Mouse (Mus musculus): Measurements from ENCODE around the gene Slc6a21. TPM values are rescaled to one million over a fixed set of nuclear protein-coding genes. Genes with fewer than 3 reads are reported as not detected.
"Not testable (repeated sequence)": the region's sequence is repeated elsewhere in the genome, so short reads cannot be mapped to it uniquely, and the experiment has no call there.

Slc6a21 gene
- total RNA-seq, 1 experiment from 2014 or later = not detected

- no peak for ATAC-seq (ENCODE audit: extremely low read depth, insufficient number of reproducible peaks, low FRiP score, poor library complexity, severe bottlenecking)
Measured at GRCm38 (mm10) chr7:45247666-45248065, 29.6 kb upstream of the Slc6a21 start.

DNA sequence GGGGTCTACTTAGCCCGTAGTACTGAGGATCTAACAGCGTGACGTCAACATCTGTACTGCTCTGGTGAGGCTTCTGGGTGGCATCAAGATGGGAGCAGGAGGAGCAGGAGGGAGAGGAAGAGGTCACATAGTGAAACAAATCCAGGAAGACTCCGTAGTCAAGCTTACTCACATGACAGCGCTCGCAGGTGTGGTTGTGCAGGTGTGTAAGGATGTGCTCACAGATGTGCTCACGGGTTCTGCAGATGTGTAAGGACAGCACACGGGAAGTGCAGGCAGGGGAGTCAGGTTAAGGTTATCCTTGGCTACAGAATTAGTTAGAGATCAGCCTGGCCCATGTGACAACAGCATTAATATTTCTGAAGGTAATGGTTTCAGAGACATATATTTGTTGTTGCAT, 23.5 kb upstream of the Slc6a21 start:
- ATAC-seq (ENCODE audit: extremely low read depth, insufficient number of reproducible peaks, low FRiP score, poor library complexity, severe bottlenecking) = no peak

DNA sequence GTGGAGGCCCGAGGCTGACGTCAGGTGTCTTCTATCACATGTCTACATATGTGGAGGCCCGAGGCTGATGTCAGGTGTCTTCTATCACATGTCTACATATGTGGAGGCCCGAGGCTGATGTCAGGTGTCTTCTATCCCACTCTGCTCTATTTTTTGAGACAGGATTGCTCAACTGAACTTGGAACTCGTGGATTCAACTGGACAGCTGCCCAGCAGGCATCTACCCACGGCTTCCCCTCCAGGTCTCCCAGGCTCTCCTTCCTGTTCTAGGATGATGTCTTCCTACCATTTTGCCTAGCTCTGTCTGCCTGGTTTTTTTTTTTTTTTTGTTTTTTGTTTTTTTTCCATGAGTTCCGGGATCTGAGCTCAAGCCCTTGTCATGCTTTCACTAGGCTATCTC, 21.5 kb upstream of the Slc6a21 start:
- ATAC-seq (ENCODE audit: extremely low read depth, insufficient number of reproducible peaks, low FRiP score, poor library complexity, severe bottlenecking) = not testable (repeated sequence)

GRCm38 (mm10) chr7:45257063-45257840, 20.1 kb upstream of the Slc6a21 start:
- no peak for ATAC-seq (ENCODE audit: extremely low read depth, insufficient number of reproducible peaks, low FRiP score, poor library complexity, severe bottlenecking)

GRCm38 (mm10) chr7:45259281-45259680, 18.0 kb upstream of the Slc6a21 start:
- no peak for ATAC-seq (ENCODE audit: extremely low read depth, insufficient number of reproducible peaks, low FRiP score, poor library complexity, severe bottlenecking)

DNA sequence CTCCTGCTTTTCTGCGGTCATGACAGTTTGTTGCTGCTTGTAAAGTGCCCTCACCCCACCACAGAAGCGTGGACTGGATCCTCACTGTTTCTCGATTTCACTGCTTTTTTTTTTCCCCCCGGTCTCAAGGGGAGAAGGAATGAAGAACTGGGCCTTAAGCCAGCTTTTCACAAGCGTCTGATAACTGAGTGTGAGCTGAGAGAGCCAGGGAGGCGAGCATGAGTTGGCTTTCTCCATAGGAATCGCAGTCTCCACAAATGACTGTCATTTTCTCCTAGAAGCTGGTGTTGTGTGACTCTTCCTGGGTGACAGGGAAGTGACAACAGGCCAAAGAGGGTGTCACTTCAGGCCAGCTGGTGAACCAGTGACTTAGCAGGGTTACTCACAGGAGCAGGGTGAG, 15.0 kb upstream of the Slc6a21 start:
- ATAC-seq (ENCODE audit: extremely low read depth, insufficient number of reproducible peaks, low FRiP score, poor library complexity, severe bottlenecking) = no peak

DNA sequence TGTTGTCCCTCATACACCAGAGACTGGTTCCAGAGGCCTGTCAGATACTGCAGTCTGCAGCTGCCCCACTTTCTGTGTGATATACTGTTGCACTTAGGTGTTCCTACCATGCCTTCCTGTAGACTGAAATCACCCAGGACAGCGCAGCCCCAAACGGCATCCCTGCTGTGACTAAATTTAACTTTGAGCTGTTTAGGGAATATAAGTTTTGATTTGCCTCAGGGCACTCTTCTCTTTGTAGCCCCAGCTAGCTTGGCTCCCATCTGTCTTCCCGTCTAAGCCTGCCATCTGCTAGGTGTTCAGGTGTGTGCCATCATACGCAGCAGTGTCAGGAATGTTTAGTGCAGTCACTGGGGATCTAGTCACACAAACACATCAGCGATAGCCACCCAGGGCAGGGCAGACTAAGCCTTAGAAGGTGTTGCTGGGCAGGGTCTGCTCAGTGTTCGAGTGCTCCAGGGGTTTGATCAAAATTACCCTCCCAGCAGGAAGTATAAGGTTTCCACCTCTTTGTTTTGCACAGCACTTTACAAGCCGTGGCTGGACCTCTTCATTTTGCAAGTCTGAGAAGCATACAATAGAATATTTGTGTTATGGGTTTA, 14.2 kb upstream of the Slc6a21 start:
- no peak for ATAC-seq (ENCODE audit: extremely low read depth, insufficient number of reproducible peaks, low FRiP score, poor library complexity, severe bottlenecking)

DNA sequence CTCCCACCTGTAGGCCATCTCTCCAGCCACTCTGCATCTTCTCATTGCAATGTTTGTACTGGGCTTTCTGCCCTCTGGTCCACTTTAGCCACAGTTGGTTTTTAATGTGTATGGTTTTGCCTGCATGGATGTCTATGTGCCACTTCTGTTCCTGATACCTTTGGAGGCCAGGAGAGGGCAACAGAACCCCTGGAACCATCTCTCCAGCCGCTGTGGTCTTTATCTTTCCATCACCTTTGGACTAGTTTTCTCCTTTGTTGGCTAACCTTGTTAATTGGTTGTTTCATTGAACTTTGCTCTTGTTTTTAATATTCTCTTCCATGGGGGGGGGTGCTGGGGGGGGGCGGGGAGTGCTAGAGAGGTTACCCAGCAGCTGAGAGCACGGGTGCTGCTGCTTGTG, 13.0 kb upstream of the Slc6a21 start:
- no peak for ATAC-seq (ENCODE audit: extremely low read depth, insufficient number of reproducible peaks, low FRiP score, poor library complexity, severe bottlenecking)

GRCm38 (mm10) chr7:45265518-45265917, 11.8 kb upstream of the Slc6a21 start:
- no peak for ATAC-seq (ENCODE audit: extremely low read depth, insufficient number of reproducible peaks, low FRiP score, poor library complexity, severe bottlenecking)

DNA sequence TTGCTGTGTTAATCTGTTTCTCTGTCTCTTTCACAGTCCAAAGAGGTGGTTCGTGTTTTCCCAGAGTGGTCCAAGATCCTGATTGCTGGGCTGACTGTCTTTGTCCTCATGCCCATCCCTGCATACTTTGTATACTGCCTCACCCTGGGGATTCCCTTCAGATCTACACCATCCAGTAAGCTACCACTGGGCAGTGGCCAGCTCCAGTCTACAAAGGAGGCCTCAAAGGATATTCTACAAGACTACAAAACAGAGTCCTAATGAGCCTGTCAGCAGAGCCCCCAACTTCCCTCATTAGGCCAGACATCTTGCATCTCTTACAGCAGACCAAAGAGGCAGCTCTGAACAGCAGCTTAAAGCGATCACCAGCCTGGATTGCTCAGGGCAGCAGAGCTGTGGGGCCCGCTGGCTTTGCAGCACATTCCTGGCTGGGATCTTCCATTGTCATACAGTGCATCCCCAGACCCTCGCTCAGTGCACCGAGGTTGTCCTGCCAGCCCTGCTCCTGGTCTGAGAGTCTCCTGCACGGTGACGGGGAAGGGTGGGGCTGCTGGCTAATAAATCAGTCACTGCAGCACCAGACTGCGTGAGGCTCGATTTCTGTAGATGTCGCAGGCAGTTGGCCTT, 4.4 kb upstream of the Slc6a21 start:
- no peak for ATAC-seq (ENCODE audit: extremely low read depth, insufficient number of reproducible peaks, low FRiP score, poor library complexity, severe bottlenecking)

DNA sequence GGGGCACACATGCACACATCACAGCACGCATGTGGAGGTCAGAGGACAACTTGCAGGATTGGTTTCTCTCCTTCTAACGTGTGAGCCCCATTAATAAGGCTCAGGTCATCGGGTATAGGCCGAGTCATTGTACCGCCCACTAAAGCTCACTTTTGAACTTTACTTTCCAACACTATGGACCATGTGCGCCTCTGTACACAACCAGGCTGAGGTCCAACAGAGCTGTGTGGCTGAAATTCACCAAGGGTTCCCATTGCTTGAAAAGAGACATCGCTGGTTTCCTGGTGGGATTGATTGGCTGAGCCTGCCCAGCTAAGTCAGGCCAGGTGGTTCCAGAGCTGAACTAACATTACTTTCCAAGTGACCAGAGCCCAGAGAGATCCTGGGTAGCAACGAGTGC, 3.6 kb upstream of the Slc6a21 start:
- no peak for ATAC-seq (ENCODE audit: extremely low read depth, insufficient number of reproducible peaks, low FRiP score, poor library complexity, severe bottlenecking)

GRCm38 (mm10) chr7:45286486-45286885, 9.2 kb downstream of the Slc6a21 start:
- ATAC-seq (ENCODE audit: extremely low read depth, insufficient number of reproducible peaks, low FRiP score, poor library complexity, severe bottlenecking) = no peak

GRCm38 (mm10) chr7:45296626-45297025, 19.3 kb downstream of the Slc6a21 start:
- no peak for ATAC-seq (ENCODE audit: extremely low read depth, insufficient number of reproducible peaks, low FRiP score, poor library complexity, severe bottlenecking)

DNA sequence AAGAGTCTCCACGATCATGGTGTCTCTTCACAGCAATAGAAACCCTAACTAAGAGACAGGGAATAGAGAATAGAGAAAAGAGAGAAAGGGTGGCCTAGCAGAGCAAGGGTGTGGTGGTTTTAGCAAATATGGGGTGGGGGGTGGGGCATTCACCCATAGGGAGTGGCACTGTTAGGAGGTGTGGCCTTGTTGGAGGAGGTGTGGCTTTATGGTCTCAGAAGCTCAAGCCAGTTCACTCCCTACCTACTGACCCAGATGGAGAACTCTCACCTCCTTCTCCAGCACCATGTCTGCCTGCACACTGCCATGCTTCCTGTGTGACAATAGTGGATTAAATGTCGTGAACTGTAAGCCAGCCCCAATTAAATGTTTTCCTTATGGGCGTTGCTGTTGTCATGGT, 20.2 kb downstream of the Slc6a21 start:
- ATAC-seq (ENCODE audit: extremely low read depth, insufficient number of reproducible peaks, low FRiP score, poor library complexity, severe bottlenecking) = no peak

DNA sequence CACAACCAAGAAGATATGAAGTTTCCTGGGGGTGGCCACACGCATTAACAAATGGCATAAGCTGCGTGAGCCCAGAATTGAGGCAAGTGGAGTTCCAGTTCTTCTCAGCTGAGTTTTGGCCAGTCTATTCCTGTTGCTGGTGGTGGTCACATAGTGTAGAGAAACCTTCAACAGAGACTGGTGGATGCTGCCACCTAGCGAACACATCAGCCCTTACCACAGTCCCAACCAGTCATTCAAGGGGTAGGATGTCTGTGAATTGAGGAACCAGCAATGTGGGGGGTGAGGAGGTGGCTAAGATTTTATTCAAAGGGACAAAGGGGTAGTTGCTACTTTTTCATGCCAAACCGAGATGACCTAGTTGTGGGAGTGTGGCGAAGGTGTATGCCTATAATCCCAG, 22.4 kb downstream of the Slc6a21 start:
- ATAC-seq (ENCODE audit: extremely low read depth, insufficient number of reproducible peaks, low FRiP score, poor library complexity, severe bottlenecking) = peak; percentile 90

- ATAC-seq (ENCODE audit: extremely low read depth, insufficient number of reproducible peaks, low FRiP score, poor library complexity, severe bottlenecking) = no peak
Measured at GRCm38 (mm10) chr7:45300270-45300669, 23.0 kb downstream of the Slc6a21 start.

- no peak for ATAC-seq (ENCODE audit: extremely low read depth, insufficient number of reproducible peaks, low FRiP score, poor library complexity, severe bottlenecking)
Measured at GRCm38 (mm10) chr7:45302626-45303025, 25.3 kb downstream of the Slc6a21 start.

GRCm38 (mm10) chr7:45304869-45305268, 27.6 kb downstream of the Slc6a21 start:
- no peak for ATAC-seq (ENCODE audit: extremely low read depth, insufficient number of reproducible peaks, low FRiP score, poor library complexity, severe bottlenecking)

- ATAC-seq (ENCODE audit: extremely low read depth, insufficient number of reproducible peaks, low FRiP score, poor library complexity, severe bottlenecking) = peak; percentile 24; the same call in 1 of the 2 replicates
Measured at GRCm38 (mm10) chr7:45305275-45305674, 28.0 kb downstream of the Slc6a21 start.

GRCm38 (mm10) chr7:45308551-45309240, 31.4 kb downstream of the Slc6a21 start:
- ATAC-seq (ENCODE audit: extremely low read depth, insufficient number of reproducible peaks, low FRiP score, poor library complexity, severe bottlenecking) = no peak
